In the genomic region with DNA sequence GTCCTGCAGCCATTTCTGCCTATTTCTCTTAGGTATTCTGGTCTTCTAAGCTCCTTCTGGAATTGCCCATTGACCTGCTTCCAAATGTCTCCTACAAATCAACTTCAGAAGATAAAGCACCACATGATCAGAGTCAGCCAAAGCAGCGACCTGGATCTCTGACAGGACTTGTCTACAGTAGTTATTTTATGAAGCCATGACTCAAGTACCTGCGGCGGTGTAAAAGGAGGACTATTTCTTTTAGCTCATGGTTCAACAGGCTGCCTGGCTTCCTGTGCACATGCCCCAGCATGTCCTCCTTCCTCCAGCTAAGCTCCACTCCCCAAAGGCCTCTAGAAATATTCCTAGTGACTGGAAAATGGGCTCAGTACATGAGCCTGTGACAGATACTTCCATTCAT, we compare ENCODE assay signal across 30 mouse cellular contexts.
DNase-seq lines count a peak whose midpoint lies in the region; ATAC-seq lines count a peak whose summit lies in the region.
"Had no signal": no experiment of that assay in that cellular context is flagged by ENCODE, and none has a peak within 500 bp of the region (broad histone marks: within the 10 kb centered on the region; RNA-seq: fewer than 3 reads in every experiment).

No protein-coding gene starts in this region.

- H3K4me1 ChIP-seq in embryonic facial prominence, embryonic 14.5 days (ENCODE audit: control insufficient read depth, insufficient read depth, low read length), result no peaks in the 10 kb centered on the region
- H3K4me1 ChIP-seq in embryonic facial prominence, embryonic 10.5 days, result no peaks in the 10 kb centered on the region
- H3K4me1 ChIP-seq: embryonic facial prominence, embryonic 12.5 days; forebrain, embryonic 13.5 days; intestine, embryonic 15.5 days; liver, embryonic 12.5 days; midbrain, embryonic 12.5 days; neural tube, embryonic 13.5 days had no signal

- 81% methylated on average over 3 of the region's 3 CpGs for WGBS in embryonic facial prominence, embryonic 14.5 days
- WGBS in embryonic facial prominence, embryonic 10.5 days, result 79% methylated on average over 3 of the region's 3 CpGs

- H3K4me2 ChIP-seq in embryonic facial prominence, embryonic 14.5 days (ENCODE audit: low read depth, low read length), result no peak overlapping the region
- H3K4me2 ChIP-seq: embryonic facial prominence, embryonic 12.5 days; forebrain, embryonic 13.5 days; heart, embryonic 15.5 days; intestine, embryonic 15.5 days; liver, embryonic 12.5 days; midbrain, embryonic 12.5 days; neural tube, embryonic 13.5 days had no signal

- H3K9me3 ChIP-seq in embryonic facial prominence, embryonic 14.5 days (ENCODE audit: control insufficient read depth, low read length), result no peaks in the 10 kb centered on the region
- no peaks in the 10 kb centered on the region for H3K9me3 ChIP-seq in embryonic facial prominence, embryonic 10.5 days
- H3K9me3 ChIP-seq: embryonic facial prominence, embryonic 12.5 days; forebrain, embryonic 13.5 days; heart, embryonic 15.5 days; intestine, embryonic 15.5 days; liver, embryonic 12.5 days; megakaryocyte, embryonic 14.5 days; midbrain, embryonic 12.5 days; neural tube, embryonic 13.5 days had no signal

- ATAC-seq in embryonic facial prominence, embryonic 14.5 days (ENCODE audit: low read depth), result no peak
- ATAC-seq: activated CD4-positive, CD25-positive, alpha-beta regulatory T cell, adult 4 months; forebrain, embryonic 13.5 days; hindbrain, postnatal 0 days; intestine, embryonic 15.5 days; liver, embryonic 12.5 days; liver, postnatal 0 days had no signal

- H3K27me3 ChIP-seq in embryonic facial prominence, embryonic 14.5 days (replicated peaks; ENCODE audit: control insufficient read depth, insufficient read depth, low read length), result no peaks in the 10 kb centered on the region
- H3K27me3 ChIP-seq in embryonic facial prominence, embryonic 10.5 days (replicated peaks; ENCODE audit: low read depth, poor library complexity, severe bottlenecking), result no peaks in the 10 kb centered on the region
- H3K27me3 ChIP-seq: embryonic facial prominence, embryonic 12.5 days; forebrain, embryonic 13.5 days; heart, embryonic 15.5 days; intestine, embryonic 15.5 days; liver, embryonic 12.5 days; megakaryocyte, embryonic 14.5 days; midbrain, embryonic 12.5 days; neural tube, embryonic 13.5 days had no signal

- no peak overlapping the region for H3K4me3 ChIP-seq in embryonic facial prominence, embryonic 14.5 days (ENCODE audit: low read depth, low read length)
- H3K4me3 ChIP-seq in embryonic facial prominence, embryonic 10.5 days, result no peak overlapping the region
- H3K4me3 ChIP-seq: embryonic facial prominence, embryonic 12.5 days; erythroblast, embryonic 14.5 days; forebrain, embryonic 13.5 days; heart, embryonic 15.5 days; intestine, embryonic 15.5 days; liver, embryonic 12.5 days; megakaryocyte, embryonic 14.5 days; midbrain, embryonic 12.5 days; neural tube, embryonic 13.5 days had no signal

- H3K27ac ChIP-seq in embryonic facial prominence, embryonic 14.5 days (replicated peaks; ENCODE audit: low read depth, low read length), result no peak overlapping the region
- no peak overlapping the region for H3K27ac ChIP-seq in embryonic facial prominence, embryonic 10.5 days (replicated peaks)
- H3K27ac ChIP-seq: embryonic facial prominence, embryonic 12.5 days; forebrain, embryonic 13.5 days; heart, embryonic 15.5 days; hindbrain, postnatal 0 days; intestine, embryonic 15.5 days; liver, embryonic 12.5 days; midbrain, embryonic 12.5 days; neural tube, embryonic 13.5 days had no signal

- no peaks in the 10 kb centered on the region for H3K36me3 ChIP-seq in embryonic facial prominence, embryonic 14.5 days (ENCODE audit: control insufficient read depth, insufficient read depth, low read length)
- peaks cover 9% of the 10 kb centered on the region; the same call in 1 of the 2 replicates for H3K36me3 ChIP-seq in embryonic facial prominence, embryonic 10.5 days (replicated peaks)
- H3K36me3 ChIP-seq: embryonic facial prominence, embryonic 12.5 days; heart, embryonic 15.5 days; intestine, embryonic 15.5 days; midbrain, embryonic 12.5 days; neural tube, embryonic 13.5 days had no signal

- peak; percentile 54 for DNase-seq in embryonic facial prominence, embryonic 14.5 days (ENCODE audit: low spot score)
- DNase-seq in embryonic facial prominence, embryonic 10.5 days (ENCODE audit: low spot score), result no peak
- DNase-seq in urinary bladder, postnatal 25 days (ENCODE audit: low spot score), result peak; percentile 14
- DNase-seq in urinary bladder, adult 2 months (ENCODE audit: low spot score), result no peak
- peak; percentile 59 for DNase-seq in gonadal fat pad, adult 2 months (ENCODE audit: low read depth)
- DNase-seq in kidney, postnatal 10 days, result no peak
- DNase-seq in gastrocnemius, postnatal 10 days, result no peak
- DNase-seq: adrenal gland, adult 8-10 months; cerebellum, adult 2 months; cerebellum, postnatal 25 days; gastrocnemius, postnatal 14 days; kidney, adult 2 months; kidney, postnatal 4 days; layer of hippocampus, postnatal 36 days; left cerebral cortex, postnatal 4 days; liver, postnatal 0 days; lung, postnatal 36 days; right cerebral cortex, postnatal 4 days; thymus, postnatal 4 days had no signal

- H3K9ac ChIP-seq in embryonic facial prominence, embryonic 14.5 days (ENCODE audit: low read depth, low read length), result no peak overlapping the region
- H3K9ac ChIP-seq: embryonic facial prominence, embryonic 12.5 days; forebrain, embryonic 13.5 days; heart, embryonic 15.5 days; intestine, embryonic 15.5 days; liver, embryonic 12.5 days; liver, postnatal 0 days; midbrain, embryonic 12.5 days; neural tube, embryonic 13.5 days had no signal

Comparison
In these comparisons a context has a peak if more than half of its experiments do, and no peak if none do; other contexts are left out.
1. DNase-seq: peak in embryonic facial prominence, embryonic 14.5 days (single experiment), urinary bladder, postnatal 25 days (single experiment) and gonadal fat pad, adult 2 months (single experiment); none in embryonic facial prominence, embryonic 10.5 days (single experiment), urinary bladder, adult 2 months (single experiment), kidney, postnatal 10 days (single experiment) and gastrocnemius, postnatal 10 days (single experiment).